Mouse (Mus musculus): Measurements from ENCODE around the gene Foxn3.

GRCm38 (mm10) chr12:99155904-99156303 lies 407.5 kb downstream of the Foxn3 start:
- TF ChIP-seq PAX5 (IDR thresholded peaks at IDR 0.05; ENCODE audit: low read length): no peak
- TF ChIP-seq POLR2A (IDR thresholded peaks at IDR 0.05; ENCODE audit: low read depth, low read length): no peak
- no peak for TF ChIP-seq CTCF (conservative IDR thresholded peaks at IDR 0.05 in 1 of 2, IDR thresholded peaks at IDR 0.05 in 1 of 2; ENCODE audit: low read depth in 2 of 2, low read length in 2 of 2)

Data from CH12.LX (cell line).